Mouse (Mus musculus) liver, embryonic 14.5 days (tissue): ENCODE data around the gene Bcl11a. TPM values are rescaled to one million over a fixed set of nuclear protein-coding genes. Genes with fewer than 3 reads are reported as not detected.

Experiments used
- ATAC-seq: fragments of 200-750 bp; cut with Nextera tagmentation; 2 replicates; pipeline ENCODE4 v1.8.0; 2017; ENCODE audit warnings: moderate number of reproducible peaks, mild to moderate bottlenecking, moderate library complexity; ENCODE audit not compliant: insufficient read depth
- DNase-seq, 3 experiments: peaks; one replicate each; pipeline ENCODE4 v3.0.0-alpha.2; 2012 to 2013; ENCODE audit warnings: low read depth in 3 of 3, low spot score in 3 of 3
- H3K27ac ChIP-seq: fragments of 300-500 bp; sonication (generic); 2 replicates; pipeline ENCODE4 v1.5.1; 2014; ENCODE audit warnings: moderate library complexity, mild to moderate bottlenecking, control low read depth, inconsistent platforms
- H3K27me3 ChIP-seq: fragments of 300-500 bp; sonication (generic); 2 replicates; pipeline ENCODE4 v1.6.1; 2014; ENCODE audit warnings: mild to moderate bottlenecking, low read length, moderate library complexity; ENCODE audit not compliant: control insufficient read depth, insufficient read depth
- H3K36me3 ChIP-seq: fragments of 300-500 bp; sonication (generic); replicated peaks from 2 replicates; pipeline ENCODE4 v1.6.1; 2014; ENCODE audit warnings: low read depth; ENCODE audit not compliant: control insufficient read depth, insufficient read depth
- H3K4me1 ChIP-seq, 2 experiments: fragments of 200-500 bp in 1 of 2; fragments of 300-500 bp in 1 of 2; sonication (generic) in 1 of 2; replicated peaks; 2 replicates each; pipeline ENCODE4 v1.6.1; 2012 to 2014; ENCODE audit warnings: antibody characterized with exemption in 1 of 2, inconsistent platforms in 1 of 2, low read length in 1 of 2; ENCODE audit not compliant: control insufficient read depth in 2 of 2, insufficient read depth in 2 of 2
- H3K4me2 ChIP-seq: fragments of 300-500 bp; sonication (generic); 2 replicates; pipeline ENCODE4 v1.6.1; 2014; ENCODE audit warnings: low read depth, mild to moderate bottlenecking, control low read depth, moderate library complexity
- H3K4me3 ChIP-seq, 2 experiments: fragments of 200-500 bp in 1 of 2; fragments of 300-500 bp in 1 of 2; sonication (generic) in 1 of 2; 2 replicates each; pipeline ENCODE4 v1.5.1; 2012 to 2014; ENCODE audit warnings: low read depth in 2 of 2, low read length in 2 of 2, mild to moderate bottlenecking in 2 of 2, control low read depth in 1 of 2, inconsistent platforms in 1 of 2, moderate library complexity in 1 of 2; ENCODE audit not compliant: insufficient read depth in 1 of 2
- H3K9ac ChIP-seq: fragments of 300-500 bp; sonication (generic); replicated peaks from 2 replicates; pipeline ENCODE4 v1.6.1; 2014; ENCODE audit warnings: mild to moderate bottlenecking, control low read depth, moderate library complexity
- H3K9me3 ChIP-seq: fragments of 300-500 bp; sonication (generic); 2 replicates; pipeline ENCODE4 v1.6.1; 2016; ENCODE audit warnings: low read length, mixed read lengths; ENCODE audit not compliant: control insufficient read depth
- CTCF ChIP-seq: IDR thresholded peaks from 2 replicates; pipeline ENCODE4 v1.5.1; 2016; ENCODE audit warnings: antibody characterized with exemption, low read depth, control low read depth
- EP300 ChIP-seq: IDR thresholded peaks from 2 replicates; pipeline ENCODE4 v1.6.1; 2016; ENCODE audit warnings: antibody characterized with exemption, low read depth
- WGBS: fragments of 180-500 bp; shearing (Covaris S2); extraction: QIAGEN DNeasy Blood & Tissue Kit; methylation state at CpG from one replicate; pipeline ENCODE4 v1.1.7; 2014; ENCODE audit not compliant: insufficient replicate concordance; 5-methylcytosine and 5-hydroxymethylcytosine counted together
- polyA plus RNA-seq, 2 experiments: library from polyadenylated mRNA; depleted of rRNA in 1 of 2; stranded (reverse) in 1 of 2; unstranded in 1 of 2; fragments of >200 nt; fragmentation: Nextera tagmentation in 1 of 2; extraction: Ambion mirVana in 1 of 2; gene quantifications; 2 replicates each; pipeline versions ENCODE4 v1.2.1 to v1.2.3; 2012 to 2014

Gene Bcl11a
- polyA plus RNA-seq, 2 experiments, result 13.0 to 29.4 TPM

- H3K4me1 ChIP-seq, result peaks cover 85 to 91% of the 10 kb centered on the region in 2 experiments
- peak; percentile 91 for ATAC-seq
- no peaks in the 10 kb centered on the region for H3K27me3 ChIP-seq
- no peak overlapping the region for H3K4me3 ChIP-seq
- peaks cover 5% of the 10 kb centered on the region; the same call in 1 of the 2 replicates for H3K36me3 ChIP-seq
- peak; percentile 70 to 79 (median 73) for DNase-seq
- peak overlapping the region; percentile 91 for H3K27ac ChIP-seq
- H3K4me2 ChIP-seq, result peak overlapping the region; percentile 43
- TF ChIP-seq CTCF (no peak), EP300 (peak; percentile 86)
- peak overlapping the region; percentile 53 for H3K9ac ChIP-seq
- 15% methylated on average over 5 of the region's 5 CpGs for WGBS
- no peaks in the 10 kb centered on the region for H3K9me3 ChIP-seq
These were observed 51.7 kb downstream of the Bcl11a start for GRCm38 (mm10) chr11:24129358-24130185.

GRCm38 (mm10) chr11:24130186-24130760, 52.4 kb downstream of the Bcl11a start:
- peaks cover 87 to 93% of the 10 kb centered on the region in 2 experiments for H3K4me1 ChIP-seq
- H3K4me3 ChIP-seq, result no peak overlapping the region
- peaks cover 5% of the 10 kb centered on the region; the same call in 1 of the 2 replicates for H3K36me3 ChIP-seq
- H3K4me2 ChIP-seq, result peak overlapping the region; percentile 43
- H3K9ac ChIP-seq, result peak overlapping the region; percentile 10
- no peak for ATAC-seq
- no peaks in the 10 kb centered on the region for H3K9me3 ChIP-seq
- 20% methylated on average over 7 of the region's 7 CpGs for WGBS
- peak overlapping the region; percentile 91 for H3K27ac ChIP-seq
- no peaks in the 10 kb centered on the region for H3K27me3 ChIP-seq
- TF ChIP-seq CTCF (no peak), EP300 (no peak)
- no peak for DNase-seq

DNA sequence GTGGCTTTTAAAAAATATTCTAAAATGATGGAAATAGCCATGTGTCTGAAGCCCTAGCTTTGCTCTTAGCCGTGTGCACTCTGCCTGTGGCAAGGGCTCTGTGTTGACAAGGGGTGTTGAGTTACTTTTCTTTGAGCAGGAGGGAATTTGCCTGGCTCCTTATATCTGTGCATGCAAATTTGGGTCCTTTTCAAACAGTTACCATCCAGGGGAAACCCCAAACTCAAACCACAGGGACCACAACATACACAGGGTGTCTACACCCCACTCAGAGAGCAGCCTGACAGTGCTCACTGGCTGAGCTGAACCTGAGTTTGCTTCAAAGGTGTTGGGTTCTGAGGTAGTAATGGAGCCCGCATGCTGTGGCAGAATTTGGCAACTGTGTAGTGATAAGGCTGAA, 54.0 kb downstream of the Bcl11a start:
- 44% methylated on average over 2 of the region's 2 CpGs for WGBS

DNA sequence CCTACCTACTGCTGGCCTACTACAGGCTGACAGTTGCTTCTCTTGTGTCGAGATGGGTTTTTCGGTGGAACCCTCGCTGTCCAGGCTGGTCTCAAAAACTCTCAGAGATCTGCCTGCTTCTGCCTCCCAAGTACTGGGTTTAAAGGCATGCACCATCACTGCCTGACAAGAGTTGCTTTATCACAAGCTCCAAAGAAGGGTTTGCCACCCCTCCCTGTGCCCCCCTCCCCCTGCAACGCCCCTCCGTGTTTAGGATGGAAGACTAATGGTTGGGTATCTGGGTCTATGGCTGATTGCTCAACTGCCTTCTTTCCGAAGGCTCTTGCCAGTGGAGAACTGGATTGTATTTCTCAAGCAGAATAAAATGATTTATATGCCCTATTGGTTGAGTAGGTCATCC, 54.5 kb downstream of the Bcl11a start:
- Histone ChIP-seq H3K4me2 (no peak overlapping the region), H3K27ac (peak overlapping the region; percentile 91), H3K4me1 (peaks cover 87 to 92% of the 10 kb centered on the region in 2 experiments), H3K9me3 (no peaks in the 10 kb centered on the region), H3K4me3 (no peak overlapping the region), H3K27me3 (no peaks in the 10 kb centered on the region), H3K9ac (no peak overlapping the region; the same call in 1 of the 2 replicates), H3K36me3 (no peaks in the 10 kb centered on the region; the same call in none of the 2 replicates)
- DNase-seq (no peak), ATAC-seq (no peak)
- WGBS, result 62% methylated on average over 6 of the region's 6 CpGs
- TF ChIP-seq EP300 (no peak), CTCF (no peak)

More for the DNA sequence above, 54.0 kb downstream of the Bcl11a start:
- Histone ChIP-seq H3K4me3 (no peak overlapping the region), H3K27me3 (no peaks in the 10 kb centered on the region), H3K27ac (peak overlapping the region; percentile 91), H3K9me3 (no peaks in the 10 kb centered on the region), H3K36me3 (peaks cover 3% of the 10 kb centered on the region; the same call in 1 of the 2 replicates), H3K9ac (no peak overlapping the region; the same call in 1 of the 2 replicates), H3K4me2 (no peak overlapping the region), H3K4me1 (peaks cover 87 to 92% of the 10 kb centered on the region in 2 experiments)
- no peak for ATAC-seq
- no peak for DNase-seq
- TF ChIP-seq CTCF (no peak), EP300 (no peak)

DNA sequence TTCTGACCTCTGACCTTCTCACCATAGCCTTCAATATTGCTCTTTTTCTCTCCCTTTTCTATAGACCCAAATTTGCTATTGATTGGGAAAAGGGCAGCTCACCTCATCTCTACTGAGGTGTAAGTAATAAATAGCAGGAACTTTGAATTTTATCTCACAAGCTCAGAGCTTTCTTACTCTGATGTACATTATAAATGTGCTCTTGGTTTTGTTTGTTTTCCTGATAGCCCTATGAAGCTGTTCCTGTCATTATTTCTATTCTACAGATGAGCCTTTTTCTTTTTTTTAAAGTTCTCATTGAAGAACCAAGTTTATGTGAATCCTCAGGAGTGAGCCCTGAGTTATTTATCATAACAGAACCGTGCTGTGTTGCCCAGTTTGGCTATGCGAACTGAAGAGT, 55.0 kb downstream of the Bcl11a start:
- 71% methylated on average over 2 of the region's 2 CpGs for WGBS
- Histone ChIP-seq H3K4me3 (no peak overlapping the region), H3K4me1 (peaks cover 87 to 92% of the 10 kb centered on the region in 2 experiments), H3K36me3 (no peaks in the 10 kb centered on the region; the same call in none of the 2 replicates), H3K9ac (no peak overlapping the region), H3K27ac (peak overlapping the region; percentile 91), H3K4me2 (no peak overlapping the region), H3K9me3 (no peaks in the 10 kb centered on the region), H3K27me3 (no peaks in the 10 kb centered on the region)
- DNase-seq (no peak), ATAC-seq (no peak)
- no peak for TF ChIP-seq CTCF
- no peak for TF ChIP-seq EP300
